Mouse (Mus musculus) spleen, postnatal 14 days (tissue): ENCODE measurements around the gene Tlr3.

Experiments used
- DNase-seq, 2 experiments: peaks; one replicate each; pipeline ENCODE4 v3.0.0; 2021 to 2022; ENCODE audit warnings: low spot score in 2 of 2

Tlr3 gene

GRCm38 (mm10) chr8:45410882-45411281 lies at the start of gene Tlr3:
Gene Tlr3, minus strand, starts transcription at chr8:45411080.
- DNase-seq, result no peak

- no peak for DNase-seq
Measured at GRCm38 (mm10) chr8:45457874-45458273, 47.0 kb upstream of the Tlr3 start.

GRCm38 (mm10) chr8:45454426-45454825 lies 43.5 kb upstream of the Tlr3 start:
- DNase-seq, result no peak

GRCm38 (mm10) chr8:45452115-45452514 lies 41.2 kb upstream of the Tlr3 start:
- DNase-seq, result no peak

- no peak for DNase-seq
Measured at GRCm38 (mm10) chr8:45448842-45449241, 38.0 kb upstream of the Tlr3 start.

- no peak for DNase-seq
Measured at GRCm38 (mm10) chr8:45448257-45448656, 37.4 kb upstream of the Tlr3 start.

GRCm38 (mm10) chr8:45438899-45439535 lies 28.1 kb upstream of the Tlr3 start:
- no peak for DNase-seq

- DNase-seq, result no peak
Measured at GRCm38 (mm10) chr8:45420151-45420550, 9.3 kb upstream of the Tlr3 start.

GRCm38 (mm10) chr8:45414965-45415364 lies 4.1 kb upstream of the Tlr3 start:
- DNase-seq, result peak in 1 of 2 experiments; percentile 1

- peak; percentile 3 to 7 for DNase-seq
Measured at GRCm38 (mm10) chr8:45410146-45410880, 567 bp downstream of the Tlr3 start.

- no peak for DNase-seq
Measured at GRCm38 (mm10) chr8:45409702-45410101, 1.2 kb downstream of the Tlr3 start.

GRCm38 (mm10) chr8:45383250-45383649 lies 27.6 kb downstream of the Tlr3 start:
- no peak for DNase-seq

GRCm38 (mm10) chr8:45381963-45382347 lies 28.9 kb downstream of the Tlr3 start, which contains the start of gene Fam149a:
Gene Fam149a, minus strand, starts transcription at chr8:45382291.
- no peak for DNase-seq

- DNase-seq, result no peak
Measured at GRCm38 (mm10) chr8:45381075-45381962, 29.6 kb downstream of the Tlr3 start.

GRCm38 (mm10) chr8:45380598-45380997 lies 30.3 kb downstream of the Tlr3 start:
- DNase-seq, result no peak

- DNase-seq, result no peak
Measured at GRCm38 (mm10) chr8:45374071-45374470, 36.8 kb downstream of the Tlr3 start.

- DNase-seq, result no peak
Measured at GRCm38 (mm10) chr8:45367154-45367553, 43.7 kb downstream of the Tlr3 start.

- DNase-seq, result no peak
Measured at GRCm38 (mm10) chr8:45363220-45363619, 47.7 kb downstream of the Tlr3 start.

- no peak for DNase-seq
Measured at GRCm38 (mm10) chr8:45362323-45362722, 48.6 kb downstream of the Tlr3 start.

GRCm38 (mm10) chr8:45359091-45359605 lies 51.7 kb downstream of the Tlr3 start:
- no peak for DNase-seq

- DNase-seq, result no peak
Measured at GRCm38 (mm10) chr8:45358132-45358918, 52.6 kb downstream of the Tlr3 start.
